In genomic region chr8:11981458-11981857, GRCm38 (mm10) we compare ENCODE assay signal across 11 mouse cellular contexts.
DNase-seq lines count a peak whose midpoint lies in the region; ATAC-seq and TF ChIP-seq lines count a peak whose summit lies in the region.
"Had no signal": no experiment of that assay in that cellular context is flagged by ENCODE, and none has a peak within 500 bp of the region (broad histone marks: within the 10 kb centered on the region; RNA-seq: fewer than 3 reads in every experiment).

No protein-coding gene starts in this region.

- TF ChIP-seq CTCF in kidney, adult 2 months (conservative IDR thresholded peaks at IDR 0.05; ENCODE audit: insufficient read depth, insufficient read length, low read depth, low read length), result peak; percentile 63
- TF ChIP-seq CTCF in G1E (IDR thresholded peaks at IDR 0.05; ENCODE audit: low read depth, low read length), result peak; percentile 71; the same call in 1 of the 2 replicates
- TF ChIP-seq CTCF in liver, postnatal 0 days (IDR thresholded peaks at IDR 0.05; ENCODE audit: low read depth), result peak; percentile 76

- peak; percentile 7 for DNase-seq in kidney, adult 2 months
- DNase-seq in CD4-positive helper T cell, adult 2 months (ENCODE audit: low read depth, low spot score), result peak; percentile 20
- DNase-seq in G1E (ENCODE audit: low spot score), result no peak
- DNase-seq in liver, postnatal 0 days, result peak; percentile 64
- no peak for DNase-seq in right cerebral cortex, adult 18-20 months
- no peak for DNase-seq in heart, embryonic 10.5 days (ENCODE audit: low spot score)
- DNase-seq in layer of hippocampus, adult 8-10 months (ENCODE audit: low spot score in 2 of 2), result no peak
- DNase-seq: cerebellum, adult 9-10 months; gastrocnemius, postnatal 25 days; right cerebral cortex, postnatal 14 days had no signal

- no peak overlapping the region for H3K27ac ChIP-seq in kidney, adult 2 months (ENCODE audit: insufficient read depth, low read depth, low read length)
- no peak overlapping the region for H3K27ac ChIP-seq in kidney, embryonic 15.5 days
- H3K27ac ChIP-seq in liver, postnatal 0 days (ENCODE audit: low read depth), result no peak overlapping the region
- H3K27ac ChIP-seq in heart, embryonic 10.5 days, result no peak overlapping the region

- no peaks in the 10 kb centered on the region for H3K27me3 ChIP-seq in kidney, adult 2 months (replicated peaks; ENCODE audit: control insufficient read depth, insufficient read depth, low read length)
- H3K27me3 ChIP-seq in kidney, embryonic 15.5 days, result no peaks in the 10 kb centered on the region
- H3K27me3 ChIP-seq in G1E (ENCODE audit: insufficient read depth, low read length), result no peaks in the 10 kb centered on the region
- no peaks in the 10 kb centered on the region for H3K27me3 ChIP-seq in liver, postnatal 0 days (ENCODE audit: insufficient read depth, low read length)
- no peaks in the 10 kb centered on the region for H3K27me3 ChIP-seq in heart, embryonic 10.5 days (ENCODE audit: insufficient read depth, poor library complexity, severe bottlenecking)

- no peaks in the 10 kb centered on the region for H3K9me3 ChIP-seq in kidney, embryonic 15.5 days (replicated peaks)
- H3K9me3 ChIP-seq in G1E (replicated peaks), result no peaks in the 10 kb centered on the region
- no peaks in the 10 kb centered on the region for H3K9me3 ChIP-seq in liver, postnatal 0 days (ENCODE audit: low read length)
- no peaks in the 10 kb centered on the region for H3K9me3 ChIP-seq in heart, embryonic 10.5 days

- WGBS in kidney, adult 2 months, result 69% methylated on average over 2 of the region's 2 CpGs
- WGBS in kidney, embryonic 15.5 days, result 78% methylated on average over 2 of the region's 2 CpGs
- WGBS in liver, postnatal 0 days (ENCODE audit: insufficient replicate concordance), result 66% methylated on average over 2 of the region's 2 CpGs
- WGBS in heart, embryonic 10.5 days, result 84% methylated on average over 2 of the region's 2 CpGs

- H3K4me1 ChIP-seq in kidney, adult 2 months (ENCODE audit: control insufficient read depth, insufficient read depth, low read length), result no peaks in the 10 kb centered on the region
- H3K4me1 ChIP-seq in kidney, embryonic 15.5 days, result peaks cover 5% of the 10 kb centered on the region; the same call in 1 of the 2 replicates
- H3K4me1 ChIP-seq in G1E (ENCODE audit: insufficient read depth, low read depth, low read length), result no peaks in the 10 kb centered on the region
- H3K4me1 ChIP-seq in liver, postnatal 0 days (ENCODE audit: insufficient read depth), result no peaks in the 10 kb centered on the region
- no peaks in the 10 kb centered on the region for H3K4me1 ChIP-seq in heart, embryonic 10.5 days

- no peak for TF ChIP-seq POLR2A in kidney, adult 2 months (IDR thresholded peaks at IDR 0.05; ENCODE audit: low read depth, low read length)

- H3K4me3 ChIP-seq in kidney, adult 2 months (ENCODE audit: insufficient read depth, low read depth, low read length), result no peak overlapping the region
- H3K4me3 ChIP-seq in kidney, embryonic 15.5 days (replicated peaks), result no peak overlapping the region
- no peak overlapping the region for H3K4me3 ChIP-seq in G1E (ENCODE audit: low read depth, low read length)
- H3K4me3 ChIP-seq in liver, postnatal 0 days (ENCODE audit: low read depth, low read length), result no peak overlapping the region
- no peak overlapping the region for H3K4me3 ChIP-seq in heart, embryonic 10.5 days

- ATAC-seq in kidney, embryonic 15.5 days (replicated peaks; ENCODE audit: low FRiP score), result no peak
- ATAC-seq in G1E (ENCODE audit: extremely low read depth, insufficient number of reproducible peaks, low FRiP score, poor library complexity, severe bottlenecking), result no peak
- ATAC-seq in liver, postnatal 0 days, result no peak

- no peaks in the 10 kb centered on the region for H3K36me3 ChIP-seq in kidney, adult 2 months (ENCODE audit: control insufficient read depth, insufficient read depth, low read length)
- H3K36me3 ChIP-seq in kidney, embryonic 15.5 days, result no peaks in the 10 kb centered on the region
- H3K36me3 ChIP-seq in G1E (replicated peaks), result no peaks in the 10 kb centered on the region
- H3K36me3 ChIP-seq in liver, postnatal 0 days (replicated peaks; ENCODE audit: insufficient read depth, low read length), result no peaks in the 10 kb centered on the region
- no peaks in the 10 kb centered on the region for H3K36me3 ChIP-seq in heart, embryonic 10.5 days

- no peak overlapping the region for H3K9ac ChIP-seq in kidney, embryonic 15.5 days
- no peak overlapping the region for H3K9ac ChIP-seq in liver, postnatal 0 days (replicated peaks)

- no peak for TF ChIP-seq EP300 in liver, postnatal 0 days (IDR thresholded peaks at IDR 0.05; ENCODE audit: low read depth)

- H3K4me2 ChIP-seq in kidney, embryonic 15.5 days, result no peak overlapping the region
- H3K4me2 ChIP-seq in liver, postnatal 0 days (ENCODE audit: low read depth, low read length), result no peak overlapping the region

Comparison
In these comparisons a context has a peak if more than half of its experiments do, and no peak if none do; other contexts are left out.
1. DNase-seq: peak in kidney, adult 2 months (single experiment), CD4-positive helper T cell, adult 2 months (single experiment) and liver, postnatal 0 days (single experiment); none in G1E (single experiment), right cerebral cortex, adult 18-20 months (single experiment), heart, embryonic 10.5 days (single experiment) and layer of hippocampus, adult 8-10 months (0 of 2).
2. Peak in every context shown above with its lines, with median percentiles within 50 percentile points of each other: CTCF ChIP-seq.